Mouse (Mus musculus) heart, embryonic 14.5 days (tissue): Measurements from ENCODE around the gene Etnk2. TPM values are rescaled to one million over a fixed set of nuclear protein-coding genes. Genes with fewer than 3 reads are reported as not detected.

Experiments used
- ATAC-seq: fragments of 200-750 bp; cut with Nextera tagmentation; 2 replicates; pipeline ENCODE4 v1.8.0; 2017; ENCODE audit warnings: low read depth, moderate TSS enrichment; ENCODE audit not compliant: insufficient number of reproducible peaks, insufficient read depth, low FRiP score
- H3K27ac ChIP-seq, 2 experiments: fragments of 200-500 bp in 1 of 2; fragments of 300-500 bp in 1 of 2; sonication (generic) in 1 of 2; replicated peaks in 1 of 2; 2 replicates each; pipeline ENCODE4 v1.5.1; 2012 to 2014; ENCODE audit warnings: low read depth in 2 of 2, low read length in 2 of 2, control low read depth in 1 of 2, mild to moderate bottlenecking in 1 of 2, mixed read lengths in 1 of 2; ENCODE audit not compliant: control insufficient read depth in 1 of 2, insufficient read depth in 1 of 2
- H3K27me3 ChIP-seq: fragments of 300-500 bp; sonication (generic); 2 replicates; pipeline ENCODE4 v1.6.1; 2014; ENCODE audit warnings: mild to moderate bottlenecking, low read length, control low read depth; ENCODE audit not compliant: control insufficient read depth, insufficient read depth
- H3K36me3 ChIP-seq: fragments of 300-500 bp; sonication (generic); 2 replicates; pipeline ENCODE4 v1.6.1; 2014; ENCODE audit warnings: mild to moderate bottlenecking, control low read depth, low read length, mixed read lengths; ENCODE audit not compliant: control insufficient read depth, insufficient read depth
- H3K4me1 ChIP-seq, 2 experiments: fragments of 200-500 bp in 1 of 2; fragments of 300-500 bp in 1 of 2; sonication (generic) in 1 of 2; 2 replicates each; pipeline ENCODE4 v1.6.1; 2012 to 2014; ENCODE audit warnings: low read length in 2 of 2, control low read depth in 1 of 2, mixed read lengths in 1 of 2; ENCODE audit not compliant: control insufficient read depth in 2 of 2, insufficient read depth in 2 of 2
- H3K4me2 ChIP-seq: fragments of 300-500 bp; sonication (generic); 2 replicates; pipeline ENCODE4 v1.6.1; 2014; ENCODE audit warnings: mild to moderate bottlenecking, low read length
- H3K4me3 ChIP-seq, 2 experiments: fragments of 200-500 bp in 1 of 2; fragments of 300-500 bp in 1 of 2; sonication (generic) in 1 of 2; 2 replicates each; pipeline ENCODE4 v1.5.1; 2012 to 2014; ENCODE audit warnings: low read length in 2 of 2, mild to moderate bottlenecking in 2 of 2, control low read depth in 1 of 2, low read depth in 1 of 2, moderate library complexity in 1 of 2; ENCODE audit not compliant: control insufficient read depth in 1 of 2, insufficient read depth in 1 of 2
- H3K9ac ChIP-seq: fragments of 300-500 bp; sonication (generic); 2 replicates; pipeline ENCODE4 v1.6.1; 2014; ENCODE audit warnings: mild to moderate bottlenecking, low read length
- H3K9me3 ChIP-seq: fragments of 300-500 bp; sonication (generic); 2 replicates; pipeline ENCODE4 v1.6.1; 2016; ENCODE audit warnings: low read length, control low read depth; ENCODE audit not compliant: control insufficient read depth
- WGBS: fragments of 180-500 bp; shearing (Covaris S2); extraction: QIAGEN DNeasy Blood & Tissue Kit; methylation state at CpG from one replicate; pipeline ENCODE4 v1.1.7; 2014; 5-methylcytosine and 5-hydroxymethylcytosine counted together
- polyA plus RNA-seq: library from polyadenylated mRNA; unstranded; fragments of >200 nt; fragmentation: Nextera tagmentation; extraction: Ambion mirVana; gene quantifications from 2 replicates; pipeline ENCODE4 v1.2.1, GENCODE M21; 2014

The Etnk2 gene
- polyA plus RNA-seq, 1 experiment from 2014 or later = 1.6 TPM

GRCm38 (mm10) chr1:133383157-133383783, 19.9 kb downstream of the Etnk2 start:
- H3K4me1 ChIP-seq = peaks cover 6 to 25% of the 10 kb centered on the region in 2 experiments; a peak in 2 of 4 replicates
- no peaks in the 10 kb centered on the region for H3K27me3 ChIP-seq
- H3K9me3 ChIP-seq = no peaks in the 10 kb centered on the region
- no peak overlapping the region for H3K9ac ChIP-seq
- no peak for ATAC-seq
- no peak overlapping the region for H3K4me2 ChIP-seq
- H3K4me3 ChIP-seq = no peak overlapping the region
- peaks cover 32% of the 10 kb centered on the region for H3K36me3 ChIP-seq
- no peak overlapping the region for H3K27ac ChIP-seq
- WGBS = 84% methylated on average over 14 of the region's 14 CpGs

- Histone ChIP-seq H3K4me3 (no peak overlapping the region), H3K27me3 (no peaks in the 10 kb centered on the region), H3K4me2 (peak overlapping the region; percentile 29; the same call in 1 of the 2 replicates), H3K9me3 (no peaks in the 10 kb centered on the region), H3K36me3 (peaks cover 46% of the 10 kb centered on the region), H3K27ac (no peak overlapping the region), H3K4me1 (peaks cover 1 to 12% of the 10 kb centered on the region in 2 experiments; a peak in 2 of 4 replicates), H3K9ac (peak overlapping the region; percentile 30; the same call in 1 of the 2 replicates)
- no peak for ATAC-seq
- 31% methylated on average over 9 of the region's 9 CpGs for WGBS
Observed at GRCm38 (mm10) chr1:133385506-133385905, 22.1 kb downstream of the Etnk2 start.

- peaks cover 0 to 8% of the 10 kb centered on the region in 2 experiments; a peak in 2 of 4 replicates for H3K4me1 ChIP-seq
- 69% methylated on average over 11 of the region's 11 CpGs for WGBS
- ATAC-seq = no peak
- H3K27me3 ChIP-seq = no peaks in the 10 kb centered on the region
- H3K27ac ChIP-seq = no peak overlapping the region
- H3K4me3 ChIP-seq = no peak overlapping the region
- H3K36me3 ChIP-seq = peaks cover 52% of the 10 kb centered on the region
- 0 out of 2 replicates have a peak, but pooled peaks cover under 1% of the 10 kb centered on the region for H3K9me3 ChIP-seq
- H3K9ac ChIP-seq = no peak overlapping the region
- H3K4me2 ChIP-seq = no peak overlapping the region
Observed at GRCm38 (mm10) chr1:133386209-133386608, 22.8 kb downstream of the Etnk2 start.

- no peak overlapping the region for H3K4me3 ChIP-seq
- 0 out of 2 replicates have a peak, but pooled peaks have one; percentile 8 for ATAC-seq
- no peak overlapping the region for H3K9ac ChIP-seq
- peaks cover 64% of the 10 kb centered on the region for H3K36me3 ChIP-seq
- H3K27me3 ChIP-seq = no peaks in the 10 kb centered on the region
- no peak overlapping the region for H3K27ac ChIP-seq
- H3K4me2 ChIP-seq = peak overlapping the region; percentile 31; the same call in 1 of the 2 replicates
- 38% methylated on average over 19 of the region's 19 CpGs for WGBS
- 0 out of 2 replicates have a peak, but pooled peaks cover 6% of the 10 kb centered on the region for H3K9me3 ChIP-seq
- H3K4me1 ChIP-seq = peaks cover 0 to 4% of the 10 kb centered on the region in 2 experiments; a peak in 2 of 4 replicates
Observed at GRCm38 (mm10) chr1:133387539-133388268, 24.3 kb downstream of the Etnk2 start.

- Histone ChIP-seq H3K9ac (no peak overlapping the region), H3K27ac (no peak overlapping the region), H3K27me3 (no peaks in the 10 kb centered on the region), H3K4me3 (no peak overlapping the region), H3K4me1 (peaks cover 4 to 6% of the 10 kb centered on the region in 2 experiments; a peak in 2 of 4 replicates), H3K9me3 (0 out of 2 replicates have a peak, but pooled peaks cover 6% of the 10 kb centered on the region), H3K36me3 (peaks cover 29% of the 10 kb centered on the region; the same call in 1 of the 2 replicates), H3K4me2 (no peak overlapping the region)
- 66% methylated on average over 4 of the region's 4 CpGs for WGBS
- no peak for ATAC-seq
Observed at GRCm38 (mm10) chr1:133394702-133395101, 31.3 kb downstream of the Etnk2 start.

- no peak overlapping the region for H3K9ac ChIP-seq
- 87% methylated on average over 5 of the region's 5 CpGs for WGBS
- no peaks in the 10 kb centered on the region for H3K27me3 ChIP-seq
- H3K27ac ChIP-seq = no peak overlapping the region
- 0 out of 2 replicates have a peak, but pooled peaks cover under 1% of the 10 kb centered on the region for H3K9me3 ChIP-seq
- no peak overlapping the region for H3K4me3 ChIP-seq
- ATAC-seq = no peak
- peaks cover 9% of the 10 kb centered on the region; the same call in 1 of the 2 replicates for H3K36me3 ChIP-seq
- no peak overlapping the region for H3K4me2 ChIP-seq
- peaks cover 4 to 6% of the 10 kb centered on the region in 2 experiments; a peak in 2 of 4 replicates for H3K4me1 ChIP-seq
Observed at GRCm38 (mm10) chr1:133396693-133397092, 33.3 kb downstream of the Etnk2 start.

GRCm38 (mm10) chr1:133397094-133397482, 33.7 kb downstream of the Etnk2 start:
- no peak for ATAC-seq
- WGBS = 78% methylated on average over 5 of the region's 5 CpGs

More at GRCm38 (mm10) chr1:133397094-133397482, 33.7 kb downstream of the Etnk2 start:
- Histone ChIP-seq H3K9me3 (no peaks in the 10 kb centered on the region), H3K4me3 (no peak overlapping the region), H3K4me1 (peaks cover 4 to 6% of the 10 kb centered on the region in 2 experiments; a peak in 2 of 4 replicates), H3K9ac (peak overlapping the region; percentile 25; the same call in 1 of the 2 replicates), H3K27me3 (no peaks in the 10 kb centered on the region), H3K36me3 (peaks cover 6% of the 10 kb centered on the region; the same call in 1 of the 2 replicates), H3K4me2 (peak overlapping the region; percentile 25), H3K27ac (peak overlapping the region; percentile 31 to 74; a peak in 3 of 4 replicates)
